Mouse (Mus musculus) CD4-positive, CD25-positive, alpha-beta regulatory T cell, adult 2 months (primary cell): ENCODE data around the gene Pepd.

ENCODE experiments used
- DNase-seq: peaks from one replicate; pipeline ENCODE4 v3.0.0-alpha.2; 2012; ENCODE audit warnings: low read depth, low spot score

The Pepd gene

GRCm38 (mm10) chr7:35026838-35027291, 114.7 kb downstream of the Pepd start:
- no peak for DNase-seq

- no peak for DNase-seq
These were observed 115.7 kb downstream of the Pepd start for GRCm38 (mm10) chr7:35027801-35028420.

- no peak for DNase-seq
These were observed 116.4 kb downstream of the Pepd start for GRCm38 (mm10) chr7:35028559-35028958.

GRCm38 (mm10) chr7:35029228-35029627, 117.0 kb downstream of the Pepd start:
- no peak for DNase-seq

GRCm38 (mm10) chr7:35029648-35030047, 117.5 kb downstream of the Pepd start:
- DNase-seq: no peak

GRCm38 (mm10) chr7:35030567-35030966, 118.4 kb downstream of the Pepd start:
- no peak for DNase-seq

DNA sequence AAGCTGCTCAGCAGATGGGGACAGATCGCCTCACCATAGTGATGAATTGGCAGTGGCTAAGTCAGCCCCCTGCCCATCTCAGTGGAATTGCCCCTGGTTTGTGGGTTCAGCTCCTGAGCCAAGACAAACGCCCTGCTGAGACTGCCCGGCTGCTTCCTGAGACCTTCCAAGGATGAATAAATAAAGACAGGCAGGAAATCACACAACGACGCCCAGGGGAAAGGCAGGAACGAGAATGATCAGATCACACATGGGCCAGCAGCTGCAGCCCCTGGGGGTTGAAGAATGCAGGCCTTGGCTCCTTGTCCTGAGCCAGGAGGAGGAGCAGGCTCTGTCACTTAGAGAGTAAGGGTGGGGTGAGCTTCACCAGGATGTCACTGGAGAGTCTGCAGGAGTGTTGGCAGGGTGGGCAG, 123.0 kb downstream of the Pepd start:
- no peak for DNase-seq

DNA sequence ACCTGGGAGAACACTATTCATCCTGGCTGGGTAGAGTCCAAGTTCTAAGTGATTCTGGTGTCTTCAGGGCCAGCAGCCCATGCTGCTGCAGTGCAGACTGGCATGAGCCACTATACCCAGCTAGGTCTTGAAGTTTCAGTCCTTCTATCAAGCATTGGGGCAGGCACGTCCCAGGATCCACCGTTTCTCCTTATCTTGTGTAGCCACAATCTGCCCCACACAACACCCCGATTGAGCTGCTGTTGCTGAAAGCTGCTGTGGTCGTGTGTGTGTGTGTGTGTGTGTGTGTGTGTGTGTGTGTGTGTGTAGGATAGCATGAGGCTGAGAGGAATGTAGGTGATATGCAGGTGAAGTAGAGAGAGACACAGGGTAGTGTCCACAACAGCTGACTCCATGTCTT, 123.4 kb downstream of the Pepd start:
- DNase-seq: no peak

- no peak for DNase-seq
These were observed 124.1 kb downstream of the Pepd start for GRCm38 (mm10) chr7:35036266-35036731.

DNA sequence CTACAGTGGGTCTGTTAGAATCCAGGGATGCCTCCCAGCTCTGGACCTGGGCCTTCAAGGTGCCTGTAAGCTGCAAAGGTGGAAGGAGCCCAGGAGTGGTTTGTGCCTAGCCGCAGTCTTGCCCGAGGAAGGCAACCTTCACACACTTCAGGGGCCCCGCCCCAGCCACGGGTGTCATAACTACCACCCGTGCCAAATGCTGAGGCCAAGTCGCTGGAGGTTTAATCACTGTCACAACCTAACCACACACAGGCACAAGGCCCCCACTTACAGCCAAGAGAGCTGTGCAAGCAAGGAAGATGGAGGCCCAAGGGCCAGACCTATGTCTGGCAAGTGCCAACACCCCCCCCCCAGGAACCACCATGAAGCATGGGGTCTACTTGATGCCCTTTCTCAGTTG, 125.2 kb downstream of the Pepd start:
- DNase-seq: no peak

- no peak for DNase-seq
These were observed 128.2 kb downstream of the Pepd start for GRCm38 (mm10) chr7:35040176-35040972.

DNA sequence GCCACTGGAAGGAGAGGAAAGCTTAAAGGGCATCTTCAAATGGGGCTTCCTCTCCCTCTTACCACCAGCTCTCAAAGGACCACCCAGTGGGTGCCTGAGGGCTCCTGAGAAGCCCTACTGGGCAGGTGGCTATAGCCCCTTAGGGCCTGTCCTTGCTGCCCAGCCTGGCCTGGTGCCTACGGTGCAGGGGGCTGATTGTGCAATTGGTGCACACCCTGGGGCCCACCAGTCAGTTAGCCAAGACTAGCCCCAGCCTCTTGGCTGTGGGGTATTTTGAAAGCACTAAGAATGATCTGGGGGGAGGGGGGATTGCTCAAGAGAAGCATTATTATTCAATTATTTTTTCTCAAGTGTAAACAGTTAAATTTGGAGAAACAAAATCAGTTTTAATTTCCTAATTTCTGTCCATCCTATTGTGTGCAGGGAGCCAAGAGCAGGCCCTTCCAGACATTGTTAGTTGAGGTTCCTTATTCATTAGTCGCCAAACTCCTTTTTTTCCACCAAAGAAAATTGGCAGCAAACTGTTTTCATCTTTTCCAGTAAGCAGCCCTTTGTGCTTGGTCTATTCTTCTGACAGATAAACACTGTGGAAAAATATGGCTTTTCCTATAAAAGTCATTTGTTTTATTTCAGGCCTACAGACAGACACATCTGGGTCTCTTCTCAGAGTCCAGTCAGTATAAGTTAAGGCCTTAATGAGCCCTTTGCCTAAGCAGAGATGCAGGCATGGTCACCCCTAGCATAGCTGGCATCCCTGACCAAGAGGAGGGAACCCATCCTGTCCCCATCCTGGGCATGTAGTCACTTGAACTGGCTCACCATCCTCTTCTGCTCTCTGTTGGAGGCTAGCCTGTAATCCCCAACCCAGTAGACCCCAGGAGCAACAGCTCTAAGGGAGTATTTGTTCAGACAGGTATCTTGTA, 129.4 kb downstream of the Pepd start:
- no peak for DNase-seq

- no peak for DNase-seq
These were observed 130.0 kb downstream of the Pepd start for GRCm38 (mm10) chr7:35042209-35042554.

DNA sequence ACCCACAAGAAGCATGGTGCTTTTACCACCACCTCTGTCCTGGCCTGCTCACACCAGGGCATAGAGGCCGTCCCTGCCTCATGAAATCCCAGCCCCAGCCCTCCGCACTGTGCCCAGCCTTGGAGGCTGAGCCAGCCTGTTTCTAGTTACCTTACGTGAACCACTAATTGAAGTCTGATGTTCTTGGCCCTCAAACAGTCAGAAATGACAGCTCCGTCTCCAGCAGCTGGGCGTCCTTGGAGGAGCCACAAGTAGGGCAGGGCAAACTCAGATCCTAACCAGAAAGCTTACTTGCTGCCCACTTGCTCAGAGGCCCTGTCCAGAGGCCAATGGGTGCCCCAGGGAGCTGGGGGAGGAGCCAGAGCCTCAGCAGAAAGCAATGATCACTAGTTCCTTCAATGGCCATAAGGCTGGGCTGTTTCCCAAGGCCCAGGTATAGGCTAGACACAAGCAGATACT, 130.6 kb downstream of the Pepd start:
- DNase-seq: no peak

GRCm38 (mm10) chr7:35043266-35043817, 131.2 kb downstream of the Pepd start:
- no peak for DNase-seq

DNA sequence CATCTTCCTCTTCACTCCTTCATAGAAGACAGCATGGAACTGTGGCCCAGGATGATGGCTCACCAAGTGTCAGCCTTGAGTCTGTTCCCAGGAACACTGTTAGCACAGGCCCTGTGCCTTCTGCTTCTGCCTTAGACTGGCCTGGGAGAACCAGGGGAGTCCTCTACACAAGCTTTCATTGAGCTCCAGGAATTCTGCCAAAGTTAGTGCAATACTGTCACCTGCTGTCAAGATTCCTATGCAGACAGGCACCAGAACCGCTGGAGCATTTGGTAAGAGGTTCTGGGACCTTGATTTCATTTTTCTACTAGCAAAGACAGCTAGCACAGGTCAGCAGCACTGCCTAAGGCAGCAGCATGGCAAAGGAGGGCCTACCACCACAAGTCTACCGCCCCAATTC, 132.5 kb downstream of the Pepd start:
- DNase-seq: no peak

DNA sequence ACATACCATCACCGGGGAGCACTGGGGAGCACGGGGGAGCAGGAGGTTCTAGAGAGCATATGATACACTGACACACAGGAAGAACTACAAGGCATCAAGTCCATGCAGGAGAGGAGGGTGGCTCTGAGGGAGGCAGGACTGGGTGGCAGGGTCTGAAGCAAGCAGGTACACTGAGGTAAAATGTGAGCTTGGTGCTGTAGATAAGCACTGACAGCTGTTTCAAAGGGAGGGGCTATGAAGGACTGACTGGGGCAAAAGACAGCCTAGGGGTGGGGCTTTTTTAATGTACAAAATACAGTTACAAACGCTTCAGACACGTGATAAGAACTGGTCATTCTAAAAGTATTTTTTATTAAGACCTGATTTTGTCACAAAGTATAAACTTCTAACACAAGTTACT, 133.9 kb downstream of the Pepd start:
- no peak for DNase-seq

DNA sequence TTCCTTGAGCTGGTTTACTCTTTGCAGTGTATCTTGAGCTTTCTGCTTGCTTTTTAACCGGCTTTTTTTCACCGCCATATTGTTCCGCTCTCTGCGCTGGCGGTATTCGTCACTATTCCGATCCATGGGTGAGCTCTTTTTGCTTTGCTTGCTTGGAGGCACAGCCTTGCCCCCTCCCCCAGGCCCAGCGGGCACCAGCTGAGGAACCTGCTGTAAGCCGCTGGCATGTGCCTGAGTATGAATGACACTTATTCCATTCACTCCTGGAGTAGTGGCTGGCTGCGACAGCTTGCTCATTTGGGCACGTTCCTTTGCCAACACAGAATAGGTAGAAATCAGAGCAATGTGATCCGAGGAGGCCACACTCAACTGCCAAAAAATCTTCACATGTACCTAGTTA, 138.4 kb downstream of the Pepd start:
- no peak for DNase-seq

GRCm38 (mm10) chr7:35053161-35053560, 141.0 kb downstream of the Pepd start:
- DNase-seq: no peak

DNA sequence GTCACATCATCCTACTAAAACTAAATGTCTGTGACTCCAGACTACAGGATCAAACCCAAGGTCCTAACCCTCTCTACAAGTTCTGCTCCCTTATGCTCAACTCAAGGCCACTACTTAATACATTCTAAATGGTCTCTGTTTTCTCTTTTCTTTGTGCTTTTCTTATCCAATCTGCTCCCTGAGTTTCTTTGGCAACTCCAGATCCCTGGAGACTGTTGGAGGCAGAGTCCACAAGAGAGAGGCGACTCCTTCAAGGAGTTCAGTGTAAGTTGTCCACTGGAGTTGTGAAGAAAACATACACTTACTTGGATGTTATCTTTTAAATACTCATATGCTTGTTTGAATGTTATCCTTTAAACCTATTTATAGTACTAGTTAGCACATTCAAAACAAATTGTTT, 142.1 kb downstream of the Pepd start:
- DNase-seq: no peak

DNA sequence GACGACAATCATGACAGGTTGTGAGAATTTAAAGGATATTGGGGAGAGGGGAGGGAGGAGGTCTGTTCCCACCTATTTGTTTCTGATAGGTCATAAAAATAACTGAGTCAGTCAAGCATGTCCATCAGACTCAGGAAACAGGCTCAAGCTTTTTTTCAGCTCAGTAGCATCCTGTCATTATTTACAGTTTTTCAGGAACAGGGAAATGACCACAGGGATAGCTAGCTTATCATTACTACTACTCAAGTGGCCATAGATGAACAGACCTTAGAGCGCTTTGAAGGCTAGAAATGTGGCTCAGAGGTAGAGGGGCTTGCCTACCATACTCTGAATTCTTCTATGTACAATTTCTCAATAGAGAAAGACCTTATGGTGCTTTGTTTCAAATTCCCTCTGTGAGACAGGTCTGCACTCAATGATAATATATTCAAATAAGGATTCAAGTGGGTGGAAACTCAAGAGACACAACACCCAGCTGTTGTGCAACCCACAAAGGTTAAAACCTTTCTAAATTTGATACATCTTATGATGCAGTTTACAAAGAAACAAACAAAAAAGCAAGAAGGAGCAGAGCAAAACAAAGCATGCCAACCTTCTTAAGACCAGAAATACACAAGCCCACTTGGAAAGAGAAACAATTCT, 142.9 kb downstream of the Pepd start:
- no peak for DNase-seq
